Mouse (Mus musculus) cerebellum, adult 18-20 months (tissue): Measurements from ENCODE around the gene Btg3.

Source experiments
- DNase-seq, 2 experiments: peaks; one replicate each; pipeline ENCODE4 v3.0.0; 2021

Btg3 gene

DNA sequence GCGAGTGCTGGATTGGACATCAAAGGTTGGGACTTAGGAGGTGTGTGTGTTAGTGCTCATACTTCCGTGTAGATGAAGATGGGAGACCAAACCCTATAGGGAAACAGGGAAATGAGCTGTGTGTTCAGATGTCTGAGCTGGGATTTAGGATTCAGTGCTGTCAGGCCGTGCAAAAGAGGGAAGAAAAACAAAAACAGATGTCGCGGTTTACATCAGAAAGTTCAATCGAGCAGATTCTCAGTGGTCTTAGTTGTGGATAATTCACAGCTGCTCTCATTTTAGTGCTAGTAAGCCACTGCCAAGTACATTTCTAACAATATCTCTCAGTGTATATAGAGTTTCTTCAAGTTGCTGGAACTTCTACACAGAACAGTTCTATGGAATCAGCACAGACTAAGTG lies 33.2 kb downstream of the Btg3 start:
- no peak for DNase-seq

DNA sequence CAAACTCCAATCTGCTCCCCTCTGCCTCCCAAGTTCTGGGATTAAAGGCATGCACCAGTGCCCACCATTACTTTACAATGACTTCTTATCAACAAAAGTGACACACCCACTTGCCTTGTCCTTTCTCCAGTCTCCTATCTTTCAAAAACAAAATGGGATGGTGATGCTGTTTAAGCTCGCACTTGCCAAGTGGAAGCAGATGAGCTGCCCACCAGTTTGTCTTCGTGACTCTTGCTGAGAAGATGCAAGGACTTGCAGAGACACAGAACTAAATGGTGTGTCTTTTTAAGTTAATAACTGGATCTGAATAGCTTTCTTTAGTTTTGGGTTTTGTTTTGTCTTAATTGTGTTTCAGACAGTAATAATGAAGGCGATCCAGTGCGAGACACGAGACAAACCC lies 34.2 kb downstream of the Btg3 start:
- no peak for DNase-seq

GRCm38 (mm10) chr16:78341356-78341755 lies 35.6 kb downstream of the Btg3 start:
- no peak for DNase-seq

GRCm38 (mm10) chr16:78337226-78337625 lies 39.8 kb downstream of the Btg3 start:
- DNase-seq: no peak

- no peak for DNase-seq
Measured at GRCm38 (mm10) chr16:78327999-78328398, 49.0 kb downstream of the Btg3 start.

- DNase-seq: no peak
Measured at GRCm38 (mm10) chr16:78327562-78327961, 49.4 kb downstream of the Btg3 start.

GRCm38 (mm10) chr16:78325972-78326848 lies 50.8 kb downstream of the Btg3 start:
- no peak for DNase-seq

GRCm38 (mm10) chr16:78322140-78322539 lies 54.9 kb downstream of the Btg3 start:
- DNase-seq: no peak

- DNase-seq: no peak
Measured at GRCm38 (mm10) chr16:78321559-78321958, 55.4 kb downstream of the Btg3 start.

- DNase-seq: no peak
Measured at GRCm38 (mm10) chr16:78319711-78320110, 57.3 kb downstream of the Btg3 start.

DNA sequence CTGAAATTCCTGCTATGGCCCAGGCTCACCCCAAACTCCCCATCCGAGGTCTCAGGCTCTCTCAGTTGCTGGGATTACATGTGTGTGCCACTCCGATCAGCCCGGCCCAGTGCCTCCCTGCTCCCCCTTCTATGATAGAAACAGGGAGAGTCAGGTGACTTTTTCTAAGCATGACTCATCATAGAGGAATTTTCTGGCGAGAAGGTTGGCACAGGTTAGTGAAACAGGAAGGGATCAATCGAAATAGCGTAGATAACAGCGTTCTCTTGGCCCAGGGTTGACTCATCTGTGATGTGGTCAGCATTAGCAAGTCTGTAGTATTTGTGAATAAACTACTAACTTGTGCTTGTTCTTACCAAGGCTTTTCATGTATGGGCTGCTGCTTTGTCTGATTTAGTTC lies 59.0 kb downstream of the Btg3 start:
- DNase-seq: no peak

DNA sequence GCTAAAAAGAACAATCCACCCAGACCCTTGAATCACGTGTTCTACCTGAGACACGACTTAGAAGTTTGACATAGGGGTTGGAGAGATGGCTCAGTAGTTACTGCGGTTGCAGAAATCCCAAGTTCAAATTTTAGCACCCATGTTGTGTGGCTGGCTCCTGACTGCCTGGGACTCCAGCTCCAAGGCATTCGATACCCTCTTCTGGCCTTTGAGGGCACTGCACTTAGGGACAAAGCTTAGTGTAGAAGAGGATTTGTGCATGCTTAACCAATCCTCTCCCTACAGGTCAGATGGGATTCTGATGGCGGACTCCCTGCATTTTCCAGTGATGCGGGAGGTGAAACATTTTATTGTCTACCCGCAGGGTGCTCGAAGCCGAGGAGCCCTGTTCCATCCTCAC lies 60.1 kb downstream of the Btg3 start:
- peak; percentile 43 to 47 for DNase-seq

GRCm38 (mm10) chr16:78314026-78314425 lies 63.0 kb downstream of the Btg3 start:
- no peak for DNase-seq

GRCm38 (mm10) chr16:78313135-78313887 lies 63.7 kb downstream of the Btg3 start:
- no peak for DNase-seq

- no peak for DNase-seq
Measured at GRCm38 (mm10) chr16:78309258-78309657, 67.7 kb downstream of the Btg3 start.

DNA sequence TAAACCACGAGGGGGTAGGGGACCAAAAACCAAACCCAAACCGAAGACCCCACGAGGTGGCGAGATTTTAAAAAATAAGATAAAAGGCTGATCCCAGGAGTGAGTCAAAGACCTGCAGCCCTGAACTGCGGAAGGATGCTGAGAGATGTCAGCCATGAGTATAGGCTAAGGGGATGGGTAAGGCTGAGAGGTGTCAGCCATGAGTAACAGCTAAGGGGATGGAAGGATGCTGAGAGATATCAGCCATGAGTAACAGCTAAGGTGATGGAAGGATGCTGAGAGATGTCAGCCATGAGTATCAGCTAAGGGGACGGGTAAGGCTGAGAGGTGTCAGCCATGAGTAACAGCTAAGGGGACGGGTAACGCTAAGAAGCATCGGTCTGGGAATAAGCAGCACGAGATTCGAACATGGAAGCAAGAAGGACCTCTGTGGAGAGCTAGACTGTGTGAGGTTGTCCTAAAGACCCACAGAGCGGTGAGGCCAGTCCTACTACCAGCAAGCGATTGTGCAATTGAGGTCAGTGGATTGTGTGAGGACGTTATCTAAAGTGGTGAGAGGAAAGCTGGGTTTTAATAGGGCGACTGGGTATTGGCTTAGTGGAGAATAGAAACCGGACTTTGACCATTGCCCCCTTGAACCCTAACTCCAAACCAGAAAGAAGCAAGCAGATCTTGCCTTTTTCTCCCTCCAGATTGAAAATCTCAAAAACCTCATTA lies 69.4 kb downstream of the Btg3 start:
- no peak for DNase-seq

- DNase-seq: no peak
Measured at GRCm38 (mm10) chr16:78306606-78307005, 70.4 kb downstream of the Btg3 start.

DNA sequence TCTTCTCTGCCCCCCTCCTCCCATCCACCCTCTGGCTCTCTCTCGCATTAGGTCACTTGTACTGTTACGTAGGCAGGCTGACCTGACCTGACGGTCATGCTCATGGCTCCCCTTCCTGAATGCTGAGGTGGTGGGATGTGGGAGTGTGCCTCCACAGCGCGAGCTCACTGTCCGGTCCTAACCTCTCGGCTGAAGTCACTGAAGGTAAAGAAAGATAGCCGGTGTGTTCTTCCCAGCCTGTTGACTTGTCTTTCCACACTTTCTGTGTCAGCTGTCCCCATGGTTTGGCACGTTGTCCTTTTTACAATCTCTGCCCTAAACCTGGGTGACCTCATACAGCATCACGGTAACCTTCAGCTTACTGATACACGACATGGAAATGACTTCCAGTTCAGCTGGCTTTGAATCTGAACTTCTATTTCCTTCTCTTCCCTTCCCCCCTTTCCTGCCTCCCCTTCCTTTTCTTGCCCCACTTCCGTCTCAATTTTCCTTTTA lies 71.3 kb downstream of the Btg3 start:
- no peak for DNase-seq

- DNase-seq: peak; percentile 25 to 46
Measured at GRCm38 (mm10) chr16:78302678-78303050, 74.3 kb downstream of the Btg3 start.

DNA sequence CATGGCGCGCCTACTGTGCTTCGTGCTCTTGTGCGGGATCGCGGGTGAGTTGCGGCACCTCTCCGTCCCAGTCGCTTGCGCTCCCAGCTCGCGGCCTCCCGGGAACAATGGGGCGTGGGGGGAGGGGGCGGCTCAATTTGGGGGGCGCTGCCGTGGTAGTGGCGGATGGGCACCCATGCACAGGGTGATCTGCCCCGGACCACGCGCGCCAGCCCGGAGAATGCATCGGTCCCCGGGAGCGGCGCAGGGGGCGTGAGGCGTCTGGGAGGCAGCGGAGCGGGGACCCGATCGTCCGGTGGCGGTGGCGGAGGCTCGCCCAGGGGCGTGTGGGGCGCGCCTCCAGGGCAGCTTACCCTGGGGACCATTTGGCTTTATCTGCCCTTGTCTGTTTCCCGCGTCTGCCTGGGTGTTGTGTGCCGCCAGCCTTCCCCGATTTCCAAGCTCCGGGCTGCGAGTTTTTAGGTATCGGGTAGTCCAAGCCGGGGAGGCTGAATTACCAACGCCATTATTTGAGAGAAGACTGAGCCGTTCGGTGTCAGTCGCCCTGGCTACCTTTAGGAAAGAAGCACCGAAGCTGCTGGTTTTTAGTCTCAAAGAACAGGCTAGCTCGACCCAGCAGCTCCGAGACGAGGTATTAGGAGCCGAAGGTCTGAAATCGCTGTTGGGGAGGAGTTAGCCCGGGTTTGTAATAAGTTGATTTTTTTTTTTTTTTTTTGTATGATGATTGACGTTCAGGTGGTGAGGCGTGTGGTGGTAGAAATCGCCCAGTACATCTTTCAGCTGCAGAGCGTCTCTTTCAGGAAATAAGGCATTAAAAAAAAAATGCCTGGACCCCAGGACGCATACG lies 74.9 kb downstream of the Btg3 start:
- DNase-seq: peak; percentile 38 to 59

GRCm38 (mm10) chr16:78301183-78301830 lies 75.7 kb downstream of the Btg3 start, which contains the start of gene Cxadr:
Gene Cxadr (plus strand): TSS chr16:78301489.
- DNase-seq: peak; percentile 83 to 84

- DNase-seq: no peak
Measured at GRCm38 (mm10) chr16:78296114-78296513, 80.9 kb downstream of the Btg3 start.
